Mouse (Mus musculus): ENCODE results near the gene Rab27a. TPM values are rescaled to one million over a fixed set of nuclear protein-coding genes. Genes with fewer than 3 reads are reported as not detected.
A peak's percentile ranks its signal among the peaks of the same experiment; 100 is the strongest.

The Rab27a gene
- polyA plus RNA-seq, 1 experiment from 2014 or later, result 1.4 TPM

DNA sequence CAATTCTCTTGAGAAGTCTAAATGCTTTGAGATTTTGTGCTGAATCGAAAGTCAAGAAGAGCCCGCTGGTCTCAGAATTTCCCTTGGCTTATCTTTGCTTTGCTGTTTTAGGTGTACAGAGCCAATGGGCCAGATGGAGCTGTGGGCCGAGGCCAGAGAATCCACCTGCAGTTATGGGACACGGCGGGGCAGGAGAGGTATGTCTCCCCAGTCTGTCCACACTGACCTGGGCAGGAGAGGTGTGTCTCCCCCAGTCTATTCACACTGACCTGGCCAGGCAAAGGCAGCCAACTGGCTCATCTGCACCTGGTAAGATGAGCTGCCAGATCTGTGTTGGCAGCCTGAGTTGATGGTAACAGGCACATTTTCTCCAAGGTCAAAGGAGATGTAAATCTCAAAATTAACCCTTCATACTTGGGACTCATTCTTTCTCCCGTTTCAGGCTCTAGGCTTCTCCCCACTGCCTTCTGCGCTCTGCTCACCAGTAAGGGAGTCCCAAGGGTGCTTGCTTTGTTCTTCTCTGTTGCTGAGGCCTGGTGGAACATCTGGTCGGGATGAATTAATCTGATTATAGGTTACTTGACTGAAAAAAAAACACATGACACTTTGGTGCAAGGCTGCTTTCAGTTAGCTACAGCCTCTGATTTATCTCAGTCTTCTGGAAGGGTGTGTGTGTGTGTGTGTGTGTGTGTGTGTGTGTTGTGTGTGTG lies 37.8 kb downstream of the Rab27a start:
- Histone ChIP-seq H3K36me3 (replicated peaks) (no peaks in the 10 kb centered on the region), H3K9ac (no peak overlapping the region)
- WGBS, result 88% methylated on average over 8 of the region's 8 CpGs

DNA sequence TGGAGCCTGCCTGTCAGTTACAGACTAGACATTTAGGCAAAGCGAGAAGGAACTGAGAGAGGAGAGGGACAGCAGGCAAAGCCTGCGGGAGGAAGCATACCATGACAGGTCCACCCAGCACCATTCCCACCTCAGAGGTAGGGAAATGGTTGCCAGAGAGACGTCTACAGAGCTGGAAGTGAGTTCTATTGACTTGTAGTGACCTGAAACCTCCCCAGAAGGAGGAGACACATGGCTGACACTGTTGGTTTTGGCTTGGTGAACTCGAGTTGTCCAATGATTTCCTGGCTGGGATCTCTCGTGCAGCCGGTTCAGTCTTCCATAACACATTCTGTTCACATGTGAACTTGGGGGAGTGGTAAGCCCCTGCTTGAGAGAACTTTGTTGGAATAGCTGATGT lies 39.3 kb downstream of the Rab27a start:
- Histone ChIP-seq H3K4me1 (no peaks in the 10 kb centered on the region), H3K27me3 (no peaks in the 10 kb centered on the region; the same call in 1 of the 2 replicates), H3K27ac (no peak overlapping the region), H3K9ac (no peak overlapping the region), H3K4me3 (replicated peaks) (no peak overlapping the region), H3K4me2 (no peak overlapping the region), H3K9me3 (no peaks in the 10 kb centered on the region), H3K36me3 (replicated peaks) (no peaks in the 10 kb centered on the region)
- WGBS, result 82% methylated on average over 6 of the region's 6 CpGs
- ATAC-seq (ENCODE audit: low FRiP score), result no peak

More for the DNA sequence above, 37.8 kb downstream of the Rab27a start:
- ATAC-seq (ENCODE audit: low FRiP score), result no peak
- H3K27me3 ChIP-seq, result no peaks in the 10 kb centered on the region
- no peak overlapping the region for H3K4me3 ChIP-seq (replicated peaks)
- H3K4me2 ChIP-seq, result no peak overlapping the region
- no peaks in the 10 kb centered on the region for H3K9me3 ChIP-seq
- no peaks in the 10 kb centered on the region for H3K4me1 ChIP-seq
- no peak overlapping the region for H3K27ac ChIP-seq

DNA sequence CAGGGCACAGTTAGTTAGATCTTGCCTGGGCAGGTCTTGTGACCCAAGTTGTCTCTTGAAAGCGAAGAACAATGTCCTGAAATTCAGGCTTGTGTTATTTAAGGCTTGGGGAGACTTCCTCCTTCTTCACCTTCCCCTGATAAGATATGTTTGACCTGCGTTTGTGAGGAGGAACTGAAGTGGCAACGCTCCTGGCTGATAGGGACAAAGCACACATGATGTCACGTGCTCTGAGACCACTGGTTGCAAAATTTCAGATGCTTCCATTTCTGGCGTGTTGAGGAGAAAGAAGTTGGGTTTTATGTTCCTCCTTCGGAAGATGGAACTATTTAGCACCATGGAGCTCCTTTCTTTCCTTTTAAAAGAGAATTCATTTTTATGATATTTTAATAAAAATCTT lies 41.2 kb downstream of the Rab27a start:
- Histone ChIP-seq H3K4me3 (replicated peaks) (no peak overlapping the region), H3K27me3 (no peaks in the 10 kb centered on the region; the same call in 1 of the 2 replicates), H3K4me1 (no peaks in the 10 kb centered on the region), H3K9ac (no peak overlapping the region), H3K27ac (no peak overlapping the region), H3K4me2 (no peak overlapping the region), H3K9me3 (no peaks in the 10 kb centered on the region), H3K36me3 (replicated peaks) (no peaks in the 10 kb centered on the region)
- ATAC-seq (ENCODE audit: low FRiP score), result no peak
- 87% methylated on average over 6 of the region's 6 CpGs for whole genome bisulfite sequencing

DNA sequence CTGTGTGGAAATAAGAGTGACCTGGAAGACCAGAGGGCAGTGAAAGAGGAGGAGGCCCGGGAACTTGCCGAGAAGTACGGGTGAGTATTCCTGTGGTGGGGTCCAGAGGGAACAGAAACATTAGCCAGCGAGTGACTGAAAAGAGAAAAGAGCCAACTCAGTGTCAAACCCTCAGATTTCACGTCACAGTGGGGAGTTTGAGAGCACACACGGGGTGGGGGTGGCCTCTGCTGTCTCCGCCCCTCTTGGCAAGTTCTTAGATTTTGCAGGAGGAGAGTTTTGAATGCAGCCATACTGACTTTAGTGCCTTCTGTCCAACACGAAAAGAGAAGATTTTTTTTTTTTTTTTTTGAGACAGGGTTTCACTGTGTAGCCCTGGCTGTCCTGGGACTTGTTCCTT lies 42.5 kb downstream of the Rab27a start:
- Histone ChIP-seq H3K4me1 (no peaks in the 10 kb centered on the region), H3K9ac (no peak overlapping the region), H3K27ac (no peak overlapping the region), H3K9me3 (no peaks in the 10 kb centered on the region), H3K36me3 (replicated peaks) (no peaks in the 10 kb centered on the region), H3K27me3 (no peaks in the 10 kb centered on the region; the same call in 1 of the 2 replicates), H3K4me2 (no peak overlapping the region), H3K4me3 (replicated peaks) (no peak overlapping the region)
- ATAC-seq (ENCODE audit: low FRiP score), result no peak
- 66% methylated on average over 8 of the region's 8 CpGs for WGBS

DNA sequence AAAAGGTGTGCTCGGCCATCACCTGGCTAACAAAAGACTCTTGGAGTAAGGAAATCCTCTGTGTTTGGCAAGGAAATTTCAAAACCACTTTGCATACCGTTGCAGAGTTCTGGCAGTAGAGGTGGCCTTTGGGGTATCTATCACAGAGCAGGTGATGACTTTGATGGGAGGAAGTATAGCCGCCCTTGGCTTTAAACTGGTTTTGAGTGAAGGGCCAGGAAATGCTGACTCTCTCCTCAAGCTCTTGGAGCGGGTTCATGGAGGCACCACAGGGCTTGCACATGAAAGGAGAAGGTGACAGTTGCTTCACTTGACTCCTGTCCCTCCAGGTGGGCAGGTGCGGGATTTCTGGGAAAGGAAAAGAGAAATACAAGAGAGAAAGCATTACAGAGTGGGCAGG lies 42.9 kb downstream of the Rab27a start:
- no peak for ATAC-seq (ENCODE audit: low FRiP score)
- Histone ChIP-seq H3K4me1 (no peaks in the 10 kb centered on the region), H3K9me3 (no peaks in the 10 kb centered on the region), H3K4me2 (no peak overlapping the region), H3K27me3 (peaks cover under 1% of the 10 kb centered on the region; the same call in 1 of the 2 replicates), H3K27ac (no peak overlapping the region), H3K9ac (no peak overlapping the region), H3K4me3 (replicated peaks) (no peak overlapping the region), H3K36me3 (replicated peaks) (no peaks in the 10 kb centered on the region)
- WGBS, result 78% methylated on average over 5 of the region's 5 CpGs

DNA sequence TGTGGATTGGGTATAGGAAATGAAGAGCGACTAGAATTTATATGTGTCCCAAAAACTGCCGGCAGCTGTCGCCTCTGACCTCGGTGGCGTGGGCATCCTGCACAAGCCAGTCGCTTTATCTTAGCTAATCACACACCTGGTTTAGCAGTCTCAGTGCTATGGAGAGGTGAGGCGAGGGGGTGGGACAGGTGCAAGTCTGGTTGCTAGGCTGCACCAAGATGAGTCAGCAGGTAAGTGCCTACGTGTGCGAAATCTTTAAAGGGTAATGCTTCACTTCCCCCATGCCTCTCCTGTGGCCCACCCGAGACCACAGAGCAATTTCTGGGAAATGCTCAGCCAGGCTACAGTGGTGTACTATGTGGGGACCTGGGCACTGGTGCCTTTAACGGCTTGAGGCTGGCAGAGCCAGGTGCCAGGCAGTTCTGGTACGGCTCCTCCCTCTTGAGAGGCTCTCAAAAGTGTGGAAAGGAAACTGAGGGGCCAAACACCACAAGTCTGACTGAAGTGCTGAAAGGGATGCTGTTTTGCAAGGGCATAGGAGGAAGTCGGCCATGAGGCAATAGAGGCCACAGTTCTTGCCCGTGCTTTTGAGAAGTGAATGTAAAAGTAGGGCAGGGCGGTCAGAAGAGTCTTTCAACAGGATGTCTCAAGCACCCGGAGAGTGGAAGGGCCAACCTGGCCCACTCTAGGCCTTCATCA lies 44.7 kb downstream of the Rab27a start:
- 84% methylated on average over 16 of the region's 16 CpGs for WGBS
- Histone ChIP-seq H3K4me1 (0 out of 2 replicates have a peak, but pooled peaks cover under 1% of the 10 kb centered on the region), H3K4me3 (replicated peaks) (no peak overlapping the region), H3K27me3 (peaks cover 3% of the 10 kb centered on the region; the same call in 1 of the 2 replicates), H3K9ac (no peak overlapping the region), H3K9me3 (no peaks in the 10 kb centered on the region), H3K27ac (no peak overlapping the region), H3K36me3 (replicated peaks) (no peaks in the 10 kb centered on the region), H3K4me2 (no peak overlapping the region)
- no peak for ATAC-seq (ENCODE audit: low FRiP score)

DNA sequence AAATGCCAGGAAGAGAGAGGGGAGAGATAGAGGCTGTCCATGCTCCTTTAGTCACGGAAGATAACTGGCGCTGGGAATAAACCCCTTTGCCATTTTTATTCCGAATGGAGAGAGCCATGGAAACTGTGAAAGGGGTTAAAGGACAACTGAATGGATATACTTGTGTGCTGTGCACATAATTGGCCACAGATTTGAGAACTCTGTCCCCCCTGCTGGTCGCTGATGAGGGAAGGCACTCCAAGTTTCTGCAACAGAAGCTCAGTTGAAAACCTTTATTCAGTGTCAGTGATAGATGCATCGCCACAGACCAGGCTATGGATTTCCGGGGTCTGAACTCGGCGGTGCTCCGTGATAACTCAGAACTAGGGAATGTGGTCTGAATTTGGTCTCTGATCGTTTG lies 45.5 kb downstream of the Rab27a start:
- 75% methylated on average over 10 of the region's 10 CpGs for WGBS
- Histone ChIP-seq H3K4me1 (peaks cover 5% of the 10 kb centered on the region; the same call in 1 of the 2 replicates), H3K27me3 (peaks cover 3% of the 10 kb centered on the region; the same call in 1 of the 2 replicates), H3K9ac (no peak overlapping the region), H3K4me2 (no peak overlapping the region), H3K36me3 (replicated peaks) (no peaks in the 10 kb centered on the region), H3K4me3 (replicated peaks) (no peak overlapping the region), H3K9me3 (no peaks in the 10 kb centered on the region), H3K27ac (no peak overlapping the region)
- ATAC-seq (ENCODE audit: low FRiP score), result no peak

DNA sequence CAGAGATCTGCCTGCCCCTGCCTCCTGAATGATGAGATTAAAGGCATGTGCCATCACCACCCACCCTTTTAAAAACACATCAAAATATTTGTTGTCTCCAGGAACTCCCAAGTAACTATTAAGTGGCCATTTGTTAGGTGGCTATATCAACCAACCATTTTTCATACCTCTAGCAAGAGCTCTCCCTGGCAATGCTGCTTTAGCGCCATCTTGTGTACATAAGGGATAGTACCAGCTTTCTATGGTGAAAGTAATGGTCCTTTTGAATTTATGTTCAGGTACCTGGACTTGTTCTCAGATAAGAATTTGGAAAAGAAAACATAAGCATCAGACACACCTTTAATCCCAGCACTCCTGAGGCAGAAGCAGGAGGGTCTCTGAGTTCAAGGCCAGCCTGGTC lies 47.1 kb downstream of the Rab27a start:
- H3K4me1 ChIP-seq, result peaks cover 5% of the 10 kb centered on the region; the same call in 1 of the 2 replicates
- WGBS, result 0% methylated on average over 1 of the region's 1 CpGs

DNA sequence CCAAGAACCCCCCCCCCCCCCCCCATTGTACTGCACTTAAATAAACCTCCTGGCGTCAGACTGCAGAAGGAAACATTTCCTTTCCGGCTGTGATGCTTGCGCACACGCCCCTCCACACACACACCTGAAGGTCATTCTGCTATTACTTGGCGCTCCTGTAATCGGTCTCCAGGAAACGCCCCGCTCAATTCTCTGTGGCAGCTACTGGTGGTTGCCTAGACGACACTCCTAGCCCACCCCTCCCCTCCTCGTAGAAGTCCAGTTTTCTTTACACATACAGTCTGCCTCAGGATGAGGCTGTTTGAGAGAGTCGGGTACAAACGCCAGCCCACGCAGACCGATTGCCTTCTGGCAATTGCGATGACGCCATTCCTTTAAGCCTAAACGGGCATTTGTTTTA lies 49.9 kb downstream of the Rab27a start:
- 0 out of 2 replicates have a peak, but pooled peaks cover 3% of the 10 kb centered on the region for H3K27me3 ChIP-seq
- 52% methylated on average over 17 of the region's 17 CpGs for WGBS
- H3K4me2 ChIP-seq, result no peak overlapping the region
- H3K9ac ChIP-seq, result no peak overlapping the region
- peaks cover 5% of the 10 kb centered on the region; the same call in 1 of the 2 replicates for H3K4me1 ChIP-seq
- peak; percentile 64; the same call in 1 of the 2 replicates for ATAC-seq (ENCODE audit: low FRiP score)
- no peaks in the 10 kb centered on the region for H3K9me3 ChIP-seq
- no peak overlapping the region for H3K27ac ChIP-seq
- no peaks in the 10 kb centered on the region for H3K36me3 ChIP-seq (replicated peaks)
- H3K4me3 ChIP-seq (replicated peaks), result no peak overlapping the region

More for the DNA sequence above, 47.1 kb downstream of the Rab27a start:
- Histone ChIP-seq H3K36me3 (replicated peaks) (no peaks in the 10 kb centered on the region), H3K4me2 (no peak overlapping the region), H3K4me3 (replicated peaks) (no peak overlapping the region), H3K27me3 (peaks cover 3% of the 10 kb centered on the region; the same call in 1 of the 2 replicates), H3K9ac (no peak overlapping the region), H3K9me3 (no peaks in the 10 kb centered on the region), H3K27ac (no peak overlapping the region)
- no peak for ATAC-seq (ENCODE audit: low FRiP score)

DNA sequence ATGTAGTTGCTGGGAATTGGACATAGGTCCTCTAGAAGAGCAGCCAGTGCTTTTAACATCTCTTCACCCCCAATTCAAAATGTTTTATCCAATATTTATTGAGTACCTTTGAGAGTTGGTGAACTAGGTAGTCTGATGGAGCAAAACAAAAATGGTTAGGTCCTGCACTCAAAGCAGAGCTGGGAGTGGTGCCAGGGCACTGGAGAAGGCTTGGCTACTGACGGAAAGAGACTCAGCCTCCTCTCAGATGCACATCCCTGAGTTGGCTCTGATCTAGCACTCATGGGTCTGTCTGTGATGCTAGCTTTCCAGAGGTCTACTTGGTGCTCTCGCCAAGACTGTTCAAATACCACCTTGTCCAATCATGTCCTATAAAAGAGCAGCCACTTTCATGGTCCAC lies 53.2 kb downstream of the Rab27a start:
- H3K4me3 ChIP-seq (replicated peaks), result no peak overlapping the region
- H3K4me2 ChIP-seq, result no peak overlapping the region
- H3K9me3 ChIP-seq, result no peaks in the 10 kb centered on the region
- no peak overlapping the region for H3K27ac ChIP-seq
- WGBS, result 79% methylated on average over 2 of the region's 2 CpGs
- H3K36me3 ChIP-seq (replicated peaks), result no peaks in the 10 kb centered on the region
- ATAC-seq (ENCODE audit: low FRiP score), result no peak
- peaks cover 15% of the 10 kb centered on the region for H3K27me3 ChIP-seq
- H3K4me1 ChIP-seq, result peaks cover 5% of the 10 kb centered on the region; the same call in 1 of the 2 replicates
- H3K9ac ChIP-seq, result no peak overlapping the region

DNA sequence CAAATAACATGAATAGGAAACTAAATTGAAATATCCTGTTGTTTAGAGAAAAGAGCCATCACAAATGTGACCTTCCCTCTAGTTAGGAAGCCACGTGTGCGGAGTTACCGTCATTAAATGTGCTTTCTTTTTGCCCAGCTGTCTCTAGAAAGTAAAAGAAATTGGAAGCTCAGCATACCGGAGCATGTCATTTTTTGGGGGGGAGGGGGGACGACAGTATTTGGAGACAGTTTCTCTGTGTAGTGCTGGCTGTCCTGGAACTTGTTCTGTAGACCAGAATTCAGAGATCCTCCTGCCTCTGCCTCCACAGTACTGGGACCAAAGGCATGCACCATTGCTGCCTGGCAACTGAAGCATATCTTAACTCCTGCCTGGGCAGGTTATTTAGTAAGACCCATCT lies 56.9 kb downstream of the Rab27a start, which contains the start of gene Khdc3:
Khdc3 (plus strand) TSS at position 301 of the 400 bp plus-strand sequence.
- Histone ChIP-seq H3K4me2 (no peak within 1 kb of the TSS), H3K27me3 (peaks cover 49% of the 10 kb centered on the region)
- 87% methylated on average over 5 of the region's 5 CpGs for WGBS

DNA sequence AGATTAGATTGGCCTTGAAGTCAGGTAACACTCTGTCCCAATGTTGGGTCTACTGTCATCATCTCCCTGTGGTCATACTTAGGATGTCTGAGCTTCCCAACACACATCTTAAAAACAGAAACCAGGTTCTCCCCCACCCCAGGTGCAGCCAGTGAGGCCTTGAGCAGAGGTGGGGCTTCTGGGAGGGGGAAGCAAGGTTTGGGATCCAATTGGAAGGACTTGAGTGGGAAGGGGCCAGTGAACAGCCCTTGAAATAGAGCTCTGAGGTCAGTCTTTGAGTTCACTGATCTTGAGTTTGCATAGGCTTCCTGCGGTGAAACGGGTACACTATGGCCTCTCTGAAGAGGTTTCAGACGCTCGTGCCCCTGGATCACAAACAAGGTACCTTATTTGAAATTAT lies 57.5 kb downstream of the Rab27a start, which contains the start of gene Gm20509:
Gm20509 (plus strand) TSS at position 290 of the 400 bp plus-strand sequence.
- no peak for ATAC-seq (ENCODE audit: low FRiP score)
- H3K27me3 ChIP-seq, result peaks cover 54% of the 10 kb centered on the region
- H3K4me2 ChIP-seq, result peak within 1 kb of the TSS; percentile 84
- peak within 1 kb of the TSS; percentile 56; the same call in 1 of the 2 replicates for H3K9ac ChIP-seq
- no peaks in the 10 kb centered on the region for H3K36me3 ChIP-seq (replicated peaks)
- peaks cover 10% of the 10 kb centered on the region; the same call in 1 of the 2 replicates for H3K4me1 ChIP-seq
- H3K4me3 ChIP-seq (replicated peaks), result peak within 1 kb of the TSS; percentile 46
- 91% methylated on average over 4 of the region's 4 CpGs for WGBS
- no peaks in the 10 kb centered on the region for H3K9me3 ChIP-seq
- no peak within 1 kb of the TSS for H3K27ac ChIP-seq

More for the DNA sequence above, 56.9 kb downstream of the Rab27a start, which contains the start of gene Khdc3:
- H3K27ac ChIP-seq, result no peak within 1 kb of the TSS
- no peaks in the 10 kb centered on the region for H3K36me3 ChIP-seq (replicated peaks)
- no peak within 1 kb of the TSS for H3K9ac ChIP-seq
- no peak for ATAC-seq (ENCODE audit: low FRiP score)
- H3K9me3 ChIP-seq, result no peaks in the 10 kb centered on the region
- H3K4me3 ChIP-seq (replicated peaks), result no peak within 1 kb of the TSS
- H3K4me1 ChIP-seq, result peaks cover 10% of the 10 kb centered on the region; the same call in 1 of the 2 replicates

Measured in forebrain, embryonic 12.5 days (tissue).